Mouse (Mus musculus) central nervous system, embryonic 11.5 days (tissue): ENCODE measurements around the gene Scgb1b17. TPM values are rescaled to one million over a fixed set of nuclear protein-coding genes. Genes with fewer than 3 reads are reported as not detected.

Experiments
- polyA plus RNA-seq: library from polyadenylated mRNA; depleted of rRNA; stranded (reverse); fragments of >200 nt; gene quantifications from 2 replicates; pipeline ENCODE4 v1.2.3, GENCODE M21; 2012; rRNA removed

Gene Scgb1b17
- not detected in 2 replicates for polyA plus RNA-seq

GRCm38 (mm10) chr7:33063149-33063548, at the start of gene Scgb1b17:
Scgb1b17 (plus strand) TSS chr7:33063449.

GRCm38 (mm10) chr7:33056461-33056860, 6.8 kb upstream of the Scgb1b17 start, which contains the start of gene Scgb2b17:
Scgb2b17 (minus strand) TSS chr7:33056561.

Other genes with a start within 250 kb of the Scgb1b17 start
- not detected in 2 replicates for gene Scgb2b15, start 233.8 kb upstream of the Scgb1b17 start, polyA plus RNA-seq
- gene Scgb1b15, start 226.9 kb upstream of the Scgb1b17 start, polyA plus RNA-seq: not detected in 2 replicates
- not detected in 2 replicates for gene Scgb2b17, start 6.9 kb upstream of the Scgb1b17 start, polyA plus RNA-seq
- gene Scgb2b18, start 110.4 kb downstream of the Scgb1b17 start, polyA plus RNA-seq: not detected in 2 replicates
- gene Scgb1b18, start 122.1 kb downstream of the Scgb1b17 start, polyA plus RNA-seq: not detected in 2 replicates
- gene Scgb2b19, start 216.9 kb downstream of the Scgb1b17 start, polyA plus RNA-seq: not detected in 2 replicates
- gene Scgb1b19, start 223.8 kb downstream of the Scgb1b17 start, polyA plus RNA-seq: not detected in 2 replicates